Mouse (Mus musculus) granulocyte monocyte progenitor cell, adult 5-6 weeks (primary cell): ENCODE results near the gene Rps15. TPM values are rescaled to one million over a fixed set of nuclear protein-coding genes. Genes with fewer than 3 reads are reported as not detected.

Source experiments
- ATAC-seq: replicated peaks from 2 replicates; pipeline ENCODE4 v1.8.0; 2016; ENCODE audit warnings: mild to moderate bottlenecking, moderate TSS enrichment, inconsistent platforms; ENCODE audit not compliant: poor library complexity, severe bottlenecking
- total RNA-seq, 2 experiments: library from RNA; stranded (forward) in 1 of 2; stranded (reverse) in 1 of 2; fragments of 200-712, 200-1000 nt in 1 of 2; fragments of >200 nt in 1 of 2; fragmentation: Nextera tagmentation in 1 of 2; gene quantifications; 2 replicates each; pipeline ENCODE4 v1.2.3; 2014 to 2017

The Rps15 gene
- total RNA-seq, 2 experiments from 2014 or later = 2,810 to 3,829 TPM

GRCm38 (mm10) chr10:80330888-80331287 is 38.6 kb downstream of the Rps15 start:
- no peak for ATAC-seq

- ATAC-seq = no peak
Measured at GRCm38 (mm10) chr10:80331636-80332524, 39.6 kb downstream of the Rps15 start.

DNA sequence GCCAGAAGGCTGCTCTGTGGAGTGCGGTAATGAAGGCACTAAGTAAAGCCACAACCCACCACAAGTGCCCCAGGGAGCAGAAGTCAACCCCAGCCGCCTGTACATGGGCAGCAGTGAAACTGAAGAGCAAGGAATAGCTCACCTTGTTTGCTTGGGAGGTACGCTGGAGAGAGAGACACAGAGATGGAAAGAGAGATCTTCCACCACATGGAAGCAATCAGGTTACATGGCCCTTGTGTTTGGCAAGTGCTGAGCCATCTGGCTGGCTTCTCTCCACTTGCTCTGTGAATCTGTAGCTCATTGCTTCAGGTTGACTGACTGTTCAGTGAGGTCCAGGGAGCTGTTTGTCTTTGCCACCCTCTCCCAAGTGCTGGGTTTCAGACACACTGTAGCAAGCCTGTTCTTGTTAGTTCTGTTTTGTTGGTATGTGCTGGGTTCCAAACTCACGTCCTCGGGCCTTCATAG is 40.3 kb downstream of the Rps15 start:
- ATAC-seq = no peak

DNA sequence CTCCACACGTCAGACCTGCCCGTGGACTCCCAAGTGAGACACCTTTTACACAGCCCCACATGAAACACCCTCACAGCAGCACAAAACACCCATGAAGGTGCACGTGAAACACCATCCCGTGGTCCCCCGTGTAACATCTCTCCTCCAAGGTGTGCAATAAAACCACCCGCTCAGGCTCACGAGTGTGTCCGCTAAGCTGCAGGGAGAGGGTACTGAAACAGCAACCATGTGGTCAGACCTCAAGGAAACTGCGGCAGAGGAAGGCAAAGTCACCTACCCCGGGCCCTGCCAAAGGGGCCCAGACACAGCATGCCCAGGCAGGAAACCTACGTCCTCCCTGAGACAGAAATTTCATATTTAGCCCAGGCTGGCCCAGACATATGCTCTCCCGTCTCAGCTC is 44.0 kb downstream of the Rps15 start:
- ATAC-seq = no peak

DNA sequence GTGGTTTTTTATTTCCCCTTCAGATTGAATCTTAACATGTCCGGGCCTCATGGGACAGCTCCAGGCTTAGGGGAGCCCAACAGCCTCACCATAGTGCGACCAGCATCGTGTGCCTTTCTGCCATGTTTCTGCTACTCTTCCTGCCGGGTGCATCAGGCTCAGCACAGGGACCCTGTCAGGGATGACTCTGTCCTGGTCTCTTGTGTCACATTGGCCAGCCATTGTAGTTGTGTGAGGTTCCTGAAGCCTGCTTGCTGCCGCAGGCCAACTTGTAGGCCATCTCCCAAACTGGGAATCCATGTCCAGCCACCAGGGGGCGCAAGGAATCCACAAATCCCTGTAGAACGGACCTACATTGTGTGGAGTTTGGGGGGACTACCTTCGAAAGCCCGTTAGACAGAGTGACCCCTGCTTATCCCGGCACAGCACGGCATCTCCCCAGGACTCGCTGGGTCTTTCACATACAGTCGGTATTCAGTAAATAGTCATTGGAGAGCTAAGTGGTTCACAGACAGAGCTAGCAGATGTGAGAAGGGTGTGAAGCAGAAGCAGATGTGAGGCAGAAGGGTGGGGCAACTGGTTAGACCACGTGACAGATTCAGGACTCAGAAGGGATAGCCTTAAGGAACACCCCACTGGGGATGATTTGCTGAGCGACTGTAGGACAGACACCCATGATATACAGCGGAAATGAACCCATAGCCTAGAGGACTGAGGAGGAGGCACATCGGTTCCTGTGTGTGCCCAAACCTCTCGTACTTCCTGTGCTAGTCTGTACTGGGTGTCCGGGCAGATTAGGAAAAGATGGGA is 47.9 kb downstream of the Rps15 start:
- peak; percentile 35 for ATAC-seq

DNA sequence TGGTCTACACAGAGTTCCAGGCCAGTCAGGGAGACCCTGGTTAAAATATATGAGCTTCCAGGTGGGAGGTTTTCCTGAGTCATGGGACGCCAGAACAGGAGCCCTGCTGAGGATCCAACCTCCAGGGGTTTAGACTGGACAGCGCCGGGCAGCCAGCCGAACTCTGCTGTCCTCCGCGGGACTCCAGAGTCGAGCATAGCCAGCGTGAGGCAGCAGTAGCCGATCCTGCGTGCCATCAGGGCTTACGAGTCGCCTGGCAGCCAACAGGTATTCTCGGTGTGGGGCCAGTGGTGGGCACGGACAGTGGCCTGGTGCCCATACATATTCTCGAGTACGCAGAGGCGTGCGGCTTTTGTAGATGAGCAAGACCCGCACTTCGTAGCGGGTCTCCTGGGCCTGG is 48.8 kb downstream of the Rps15 start:
- no peak for ATAC-seq

GRCm38 (mm10) chr10:80341491-80342304 is 49.4 kb downstream of the Rps15 start:
- no peak for ATAC-seq

DNA sequence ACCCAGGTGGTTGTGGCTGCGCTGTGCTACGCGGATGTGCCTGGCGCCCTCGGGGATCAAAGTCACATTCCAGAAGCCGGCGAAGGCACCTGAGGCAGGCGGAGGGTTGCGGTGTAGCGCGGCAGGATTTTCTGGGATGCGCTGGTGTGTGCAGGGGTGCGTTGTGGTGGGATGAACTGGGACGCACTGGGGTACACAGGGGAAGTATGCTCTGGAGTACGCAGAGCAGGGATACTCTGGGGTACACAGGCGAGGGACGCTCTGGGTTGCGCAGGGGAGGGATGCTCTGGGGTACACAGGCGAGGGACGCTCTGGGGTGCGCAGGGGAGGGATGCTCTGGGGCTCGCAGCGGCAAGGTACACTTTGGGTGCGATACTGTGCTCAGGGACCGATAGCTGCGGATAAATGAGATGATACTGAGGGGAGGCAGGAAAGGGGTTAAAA is 50.1 kb downstream of the Rps15 start:
- ATAC-seq = no peak

DNA sequence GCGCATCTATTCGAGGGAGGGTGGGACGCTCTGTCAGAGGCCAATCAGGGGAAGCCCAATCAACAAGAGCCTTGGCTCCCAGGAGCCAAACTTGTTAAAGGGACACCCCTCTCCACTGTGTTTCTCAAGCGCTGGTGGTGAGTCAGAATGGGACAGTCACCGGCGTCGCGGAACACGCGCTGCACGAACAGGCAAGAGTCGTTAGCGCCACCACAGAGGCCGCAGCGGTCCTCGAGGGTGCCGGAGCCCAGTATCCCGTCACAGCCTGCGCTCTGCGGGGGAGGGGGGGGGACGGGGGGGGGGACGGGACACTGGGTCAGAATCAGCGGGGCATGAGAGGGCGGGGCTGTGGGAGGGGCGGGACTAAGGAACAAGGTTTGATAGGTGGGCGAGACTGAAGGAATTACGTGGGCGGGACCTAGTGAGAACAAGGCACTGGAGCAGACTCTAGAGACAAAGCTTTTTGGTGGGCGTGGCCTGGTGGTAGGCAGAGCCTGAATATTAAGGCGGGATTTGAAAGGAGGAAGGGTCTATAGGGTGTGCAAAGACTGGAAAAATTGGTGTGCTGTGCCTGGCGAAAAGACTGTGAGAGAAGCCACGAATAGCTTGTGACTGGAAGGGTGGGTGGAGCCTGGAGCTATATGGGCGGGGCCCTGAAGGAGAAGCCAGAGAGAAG is 50.6 kb downstream of the Rps15 start:
- ATAC-seq = peak; percentile 62

- no peak for ATAC-seq
Measured at GRCm38 (mm10) chr10:80343425-80343895, 51.2 kb downstream of the Rps15 start.

Other genes with a start within 250 kb of the Rps15 start
- gene Gpx4, start 245.3 kb upstream of the Rps15 start, total RNA-seq (2014; fragmentation: Nextera tagmentation) = 278 and 280 TPM in 2 replicates
- gene Gpx4, start 245.3 kb upstream of the Rps15 start, total RNA-seq (2017) = 397 and 420 TPM in 2 replicates
- 42.4 and 43.6 TPM in 2 replicates for gene Sbno2, start 186.9 kb upstream of the Rps15 start, total RNA-seq (2014; fragmentation: Nextera tagmentation)
- gene Sbno2, start 186.9 kb upstream of the Rps15 start, total RNA-seq (2017) = 18.0 and 24.5 TPM in 2 replicates
- 94.5 and 150 TPM in 2 replicates for gene Stk11, start 176.7 kb upstream of the Rps15 start, total RNA-seq (2014; fragmentation: Nextera tagmentation)
- gene Stk11, start 176.7 kb upstream of the Rps15 start, total RNA-seq (2017) = 121 and 132 TPM in 2 replicates
- 193 and 253 TPM in 2 replicates for gene Atp5d, start 153.8 kb upstream of the Rps15 start, total RNA-seq (2014; fragmentation: Nextera tagmentation)
- gene Atp5d, start 153.8 kb upstream of the Rps15 start, total RNA-seq (2017) = 47.4 and 49.6 TPM in 2 replicates
- gene Cbarp, start 151.6 kb upstream of the Rps15 start, total RNA-seq (2014; fragmentation: Nextera tagmentation) = 0.73 and 5.3 TPM in 2 replicates
- 0.36 TPM in 1 of 2 replicates, not detected in the other for gene Cbarp, start 151.6 kb upstream of the Rps15 start, total RNA-seq (2017)
- 26.7 and 36.8 TPM in 2 replicates for gene Midn, start 144.2 kb upstream of the Rps15 start, total RNA-seq (2014; fragmentation: Nextera tagmentation)
- 10.0 and 17.4 TPM in 2 replicates for gene Midn, start 144.2 kb upstream of the Rps15 start, total RNA-seq (2017)
- 25.3 and 70.7 TPM in 2 replicates for gene Cirbp, start 126.5 kb upstream of the Rps15 start, total RNA-seq (2014; fragmentation: Nextera tagmentation)
- 36.8 and 40.7 TPM in 2 replicates for gene Cirbp, start 126.5 kb upstream of the Rps15 start, total RNA-seq (2017)
- 17.2 and 43.4 TPM in 2 replicates for gene 1600002K03Rik, start 119.5 kb upstream of the Rps15 start, total RNA-seq (2014; fragmentation: Nextera tagmentation)
- gene 1600002K03Rik, start 119.5 kb upstream of the Rps15 start, total RNA-seq (2017) = 11.2 and 11.5 TPM in 2 replicates
- not detected in 2 replicates for gene Efna2, start 113.0 kb upstream of the Rps15 start, total RNA-seq (2014; fragmentation: Nextera tagmentation)
- gene Efna2, start 113.0 kb upstream of the Rps15 start, total RNA-seq (2017) = 0.05 TPM in 1 of 2 replicates, not detected in the other
- 52.6 and 53.1 TPM in 2 replicates for gene Mum1, start 66.0 kb upstream of the Rps15 start, total RNA-seq (2014; fragmentation: Nextera tagmentation)
- gene Mum1, start 66.0 kb upstream of the Rps15 start, total RNA-seq (2017) = 30.6 and 31.0 TPM in 2 replicates
- 109 and 191 TPM in 2 replicates for gene Ndufs7, start 43.3 kb upstream of the Rps15 start, total RNA-seq (2014; fragmentation: Nextera tagmentation)
- gene Ndufs7, start 43.3 kb upstream of the Rps15 start, total RNA-seq (2017) = 97.9 and 124 TPM in 2 replicates
- 4.8 and 6.9 TPM in 2 replicates for gene Gamt, start 31.4 kb upstream of the Rps15 start, total RNA-seq (2014; fragmentation: Nextera tagmentation)
- 3.1 and 5.7 TPM in 2 replicates for gene Gamt, start 31.4 kb upstream of the Rps15 start, total RNA-seq (2017)
- 128 and 145 TPM in 2 replicates for gene Dazap1, start 31.0 kb upstream of the Rps15 start, total RNA-seq (2014; fragmentation: Nextera tagmentation)
- gene Dazap1, start 31.0 kb upstream of the Rps15 start, total RNA-seq (2017) = 154 and 157 TPM in 2 replicates
- gene Apc2, start 3.5 kb downstream of the Rps15 start, total RNA-seq (2014; fragmentation: Nextera tagmentation) = not detected in 2 replicates
- not detected in 2 replicates for gene Apc2, start 3.5 kb downstream of the Rps15 start, total RNA-seq (2017)
- gene 2310011J03Rik, start 28.1 kb downstream of the Rps15 start, total RNA-seq (2014; fragmentation: Nextera tagmentation) = 35.2 and 45.0 TPM in 2 replicates
- gene 2310011J03Rik, start 28.1 kb downstream of the Rps15 start, total RNA-seq (2017) = 16.4 and 17.4 TPM in 2 replicates
- 6.7 and 7.2 TPM in 2 replicates for gene Pcsk4, start 37.0 kb downstream of the Rps15 start, total RNA-seq (2014; fragmentation: Nextera tagmentation)
- 0.98 and 1.6 TPM in 2 replicates for gene Pcsk4, start 37.0 kb downstream of the Rps15 start, total RNA-seq (2017)
- gene Reep6, start 37.5 kb downstream of the Rps15 start, total RNA-seq (2014; fragmentation: Nextera tagmentation) = 0.11 and 0.60 TPM in 2 replicates
- gene Reep6, start 37.5 kb downstream of the Rps15 start, total RNA-seq (2017) = 0.22 and 2.7 TPM in 2 replicates
- gene Adamtsl5, start 56.0 kb downstream of the Rps15 start, total RNA-seq (2014; fragmentation: Nextera tagmentation) = not detected in 2 replicates
- gene Adamtsl5, start 56.0 kb downstream of the Rps15 start, total RNA-seq (2017) = not detected in 2 replicates
- not detected in 2 replicates for gene Plk5, start 64.0 kb downstream of the Rps15 start, total RNA-seq (2014; fragmentation: Nextera tagmentation)
- not detected in 2 replicates for gene Plk5, start 64.0 kb downstream of the Rps15 start, total RNA-seq (2017)
- gene Mex3d, start 95.2 kb downstream of the Rps15 start, total RNA-seq (2014; fragmentation: Nextera tagmentation) = 0.67 and 3.6 TPM in 2 replicates
- gene Mex3d, start 95.2 kb downstream of the Rps15 start, total RNA-seq (2017) = 2.1 and 2.2 TPM in 2 replicates
- 85.0 and 105 TPM in 2 replicates for gene Mbd3, start 107.1 kb downstream of the Rps15 start, total RNA-seq (2014; fragmentation: Nextera tagmentation)
- 94.1 and 106 TPM in 2 replicates for gene Mbd3, start 107.1 kb downstream of the Rps15 start, total RNA-seq (2017)
- gene Uqcr11, start 114.4 kb downstream of the Rps15 start, total RNA-seq (2014; fragmentation: Nextera tagmentation) = 382 and 438 TPM in 2 replicates
- gene Uqcr11, start 114.4 kb downstream of the Rps15 start, total RNA-seq (2017) = 172 and 277 TPM in 2 replicates
- 33.8 and 55.2 TPM in 2 replicates for gene Tcf3, start 141.2 kb downstream of the Rps15 start, total RNA-seq (2014; fragmentation: Nextera tagmentation)
- gene Tcf3, start 141.2 kb downstream of the Rps15 start, total RNA-seq (2017) = 30.7 and 48.4 TPM in 2 replicates
- gene Onecut3, start 202.4 kb downstream of the Rps15 start, total RNA-seq (2014; fragmentation: Nextera tagmentation) = not detected in 2 replicates
- gene Onecut3, start 202.4 kb downstream of the Rps15 start, total RNA-seq (2017) = not detected in 2 replicates
- 0.64 TPM in 1 of 2 replicates, not detected in the other for gene Atp8b3, start 246.7 kb downstream of the Rps15 start, total RNA-seq (2014; fragmentation: Nextera tagmentation)
- gene Atp8b3, start 246.7 kb downstream of the Rps15 start, total RNA-seq (2017) = not detected in 2 replicates